Mouse (Mus musculus) embryo, embryonic 11.5 days (tissue): Measurements from ENCODE around the gene 1700049E17Rik1.
"Not testable (repeated sequence)": the region's sequence is repeated elsewhere in the genome, so short reads cannot be mapped to it uniquely, and the experiment has no call there.

ENCODE experiments used
- DNase-seq: peaks from one replicate; pipeline ENCODE4 v3.0.0-alpha.2; 2012; ENCODE audit warnings: low read depth, low spot score

Gene 1700049E17Rik1

GRCm38 (mm10) chr14:41924649-41925048, at the start of gene 1700049E17Rik1:
Gene 1700049E17Rik1 (plus strand): TSS chr14:41924949.
- not testable (repeated sequence) for DNase-seq

- not testable (repeated sequence) for DNase-seq
Observed at GRCm38 (mm10) chr14:41907190-41907589, 17.6 kb upstream of the 1700049E17Rik1 start, which contains the start of gene Gm7980. Gene Gm7980 (minus strand): TSS chr14:41907290.

- DNase-seq: not testable (repeated sequence)
Observed at GRCm38 (mm10) chr14:41943695-41944094, 18.9 kb downstream of the 1700049E17Rik1 start, which contains the start of gene 1700024B05Rik. Gene 1700024B05Rik (plus strand): TSS chr14:41943995.

GRCm38 (mm10) chr14:41964095-41964494, 39.3 kb downstream of the 1700049E17Rik1 start:
- DNase-seq: not testable (repeated sequence)

- not testable (repeated sequence) for DNase-seq
Observed at GRCm38 (mm10) chr14:41967827-41968226, 43.1 kb downstream of the 1700049E17Rik1 start, which contains the start of gene Gm6401. Gene Gm6401 (minus strand): TSS chr14:41967927.

- DNase-seq: not testable (repeated sequence)
Observed at GRCm38 (mm10) chr14:41968596-41968995, 43.8 kb downstream of the 1700049E17Rik1 start.
